Mouse (Mus musculus) kidney, embryonic 16.5 days (tissue): ENCODE measurements around the gene Rab36. TPM values are rescaled to one million over a fixed set of nuclear protein-coding genes. Genes with fewer than 3 reads are reported as not detected.
A peak's percentile ranks its signal among the peaks of the same experiment; 100 is the strongest.

Experiments
- ATAC-seq: fragments of 200-750 bp; cut with Nextera tagmentation; 2 replicates; pipeline ENCODE4 v1.8.0; 2017; ENCODE audit warnings: moderate TSS enrichment; ENCODE audit not compliant: low FRiP score, low TSS enrichment
- H3K27ac ChIP-seq: fragments of 300-500 bp; sonication (generic); 2 replicates; pipeline ENCODE4 v1.5.1; 2014; ENCODE audit warnings: low read length
- H3K27me3 ChIP-seq: fragments of 300-500 bp; sonication (generic); 2 replicates; pipeline ENCODE4 v1.6.1; 2014; ENCODE audit warnings: low read length, control low read depth, mixed read lengths; ENCODE audit not compliant: insufficient read depth
- H3K36me3 ChIP-seq: fragments of 300-500 bp; sonication (generic); 2 replicates; pipeline ENCODE4 v1.6.1; 2014; ENCODE audit warnings: low read length, control low read depth, mixed read lengths; ENCODE audit not compliant: insufficient read depth
- H3K4me1 ChIP-seq: fragments of 300-500 bp; sonication (generic); 2 replicates; pipeline ENCODE4 v1.6.1; 2014; ENCODE audit warnings: low read length, control low read depth, mixed read lengths; ENCODE audit not compliant: insufficient read depth
- H3K4me2 ChIP-seq: fragments of 300-500 bp; sonication (generic); replicated peaks from 2 replicates; pipeline ENCODE4 v1.6.1; 2014; ENCODE audit warnings: low read depth, low read length
- H3K4me3 ChIP-seq: fragments of 300-500 bp; sonication (generic); 2 replicates; pipeline ENCODE4 v1.5.1; 2014; ENCODE audit warnings: mild to moderate bottlenecking, low read length
- H3K9ac ChIP-seq: fragments of 300-500 bp; sonication (generic); replicated peaks from 2 replicates; pipeline ENCODE4 v1.6.1; 2014; ENCODE audit warnings: low read length
- H3K9me3 ChIP-seq: fragments of 300-500 bp; sonication (generic); 2 replicates; pipeline ENCODE4 v1.6.1; 2016; ENCODE audit warnings: low read length, control low read depth
- WGBS: fragments of 180-500 bp; shearing (Covaris S2); extraction: QIAGEN DNeasy Blood & Tissue Kit; methylation state at CpG from one replicate; pipeline ENCODE4 v1.1.7; 2014; 5-methylcytosine and 5-hydroxymethylcytosine counted together
- polyA plus RNA-seq: library from polyadenylated mRNA; unstranded; fragments of >200 nt; fragmentation: Nextera tagmentation; extraction: Ambion mirVana; gene quantifications from 2 replicates; pipeline ENCODE4 v1.2.1, GENCODE M21; 2015

The Rab36 gene
- polyA plus RNA-seq, 1 experiment from 2014 or later = 10.9 TPM

DNA sequence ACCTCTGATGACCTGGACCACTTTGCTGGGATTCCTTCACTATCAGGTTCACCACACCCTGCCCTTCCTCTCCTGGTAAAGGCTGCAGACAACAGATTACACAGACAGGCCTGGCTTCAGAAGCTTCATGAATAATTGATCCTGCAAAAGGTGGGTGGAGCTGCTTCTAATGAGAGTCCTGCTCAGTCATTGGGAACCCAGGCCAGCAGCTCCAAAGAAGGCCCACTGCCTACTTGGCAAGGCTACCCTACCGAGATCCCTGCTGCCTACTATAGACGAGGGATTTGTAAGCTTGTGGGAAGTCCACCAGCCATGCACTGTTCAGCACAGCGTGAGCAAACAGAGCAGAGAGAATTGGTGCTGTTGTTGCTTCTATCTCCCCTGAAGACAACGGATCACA, 19.4 kb downstream of the Rab36 start:
- ATAC-seq = no peak
- no peaks in the 10 kb centered on the region for H3K27me3 ChIP-seq
- H3K9ac ChIP-seq = no peak overlapping the region
- H3K4me3 ChIP-seq = no peak overlapping the region
- H3K4me2 ChIP-seq = no peak overlapping the region
- WGBS = 22% methylated on average over 4 of the region's 4 CpGs
- no peaks in the 10 kb centered on the region for H3K36me3 ChIP-seq
- H3K9me3 ChIP-seq = no peaks in the 10 kb centered on the region
- no peak overlapping the region for H3K27ac ChIP-seq
- peaks cover 16% of the 10 kb centered on the region for H3K4me1 ChIP-seq

DNA sequence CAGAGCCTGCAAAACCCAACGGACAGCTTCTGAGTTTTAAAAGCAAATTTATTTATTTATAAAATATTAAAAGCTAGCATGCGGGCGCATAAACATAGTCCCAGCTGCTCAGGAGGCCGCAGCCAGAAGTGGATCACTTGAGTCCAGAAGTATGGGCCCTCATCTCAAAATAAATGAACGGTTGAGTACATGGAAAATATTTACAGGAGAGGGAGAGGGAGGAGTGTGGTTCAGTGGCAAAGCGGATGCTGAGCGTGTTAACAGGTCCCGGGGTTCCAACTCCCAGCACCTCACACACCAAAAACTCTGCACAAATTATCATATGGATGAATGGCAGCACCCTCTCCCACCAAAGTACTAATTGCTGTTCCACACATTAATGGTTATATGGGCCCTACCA, 21.5 kb downstream of the Rab36 start:
- no peak overlapping the region for H3K4me2 ChIP-seq
- no peak overlapping the region for H3K4me3 ChIP-seq
- no peaks in the 10 kb centered on the region for H3K36me3 ChIP-seq
- H3K9me3 ChIP-seq = no peaks in the 10 kb centered on the region
- H3K27ac ChIP-seq = no peak overlapping the region
- no peaks in the 10 kb centered on the region for H3K27me3 ChIP-seq
- ATAC-seq = no peak
- peaks cover 37% of the 10 kb centered on the region for H3K4me1 ChIP-seq
- WGBS = 81% methylated on average over 8 of the region's 8 CpGs
- H3K9ac ChIP-seq = no peak overlapping the region

GRCm38 (mm10) chr10:75058761-75059395, 22.0 kb downstream of the Rab36 start:
- Histone ChIP-seq H3K27ac (no peak overlapping the region), H3K36me3 (no peaks in the 10 kb centered on the region), H3K9me3 (no peaks in the 10 kb centered on the region), H3K27me3 (no peaks in the 10 kb centered on the region), H3K4me3 (no peak overlapping the region), H3K4me1 (peaks cover 42% of the 10 kb centered on the region), H3K9ac (no peak overlapping the region), H3K4me2 (peak overlapping the region; percentile 92)
- ATAC-seq = no peak
- WGBS = 33% methylated on average over 9 of the region's 9 CpGs

DNA sequence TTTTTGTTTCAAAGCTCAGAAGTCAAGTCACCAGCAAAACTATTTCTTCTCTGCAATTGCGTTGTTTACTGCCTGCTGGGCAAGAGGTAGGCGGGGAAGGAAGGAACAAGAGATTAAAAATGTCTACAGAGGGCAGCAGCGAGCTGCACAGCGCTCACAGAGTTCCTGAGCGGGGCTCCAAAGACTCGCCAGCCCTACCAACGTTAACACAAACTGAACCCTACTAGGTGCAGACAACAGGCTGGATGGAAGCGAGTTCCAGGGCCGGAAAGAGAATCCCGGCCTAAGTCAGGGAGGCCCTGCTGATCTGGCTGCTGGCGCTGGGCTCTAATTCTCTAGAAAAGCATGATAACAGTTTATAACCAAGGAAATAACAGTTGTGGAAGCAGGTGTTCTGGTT, 22.5 kb downstream of the Rab36 start:
- Histone ChIP-seq H3K36me3 (no peaks in the 10 kb centered on the region), H3K27me3 (no peaks in the 10 kb centered on the region), H3K4me3 (peak overlapping the region; percentile 8; the same call in 1 of the 2 replicates), H3K4me1 (peaks cover 47% of the 10 kb centered on the region), H3K27ac (no peak overlapping the region), H3K9me3 (no peaks in the 10 kb centered on the region), H3K9ac (no peak overlapping the region), H3K4me2 (peak overlapping the region; percentile 92)
- 2% methylated on average over 11 of the region's 11 CpGs for WGBS
- ATAC-seq = peak; percentile 44; the same call in 1 of the 2 replicates

- WGBS = 1% methylated on average over 31 of the region's 73 CpGs
- H3K4me1 ChIP-seq = peaks cover 49% of the 10 kb centered on the region
- H3K4me3 ChIP-seq = peak within 1 kb of the TSS; percentile 88
- H3K9ac ChIP-seq = peak within 1 kb of the TSS; percentile 83
- no peaks in the 10 kb centered on the region for H3K36me3 ChIP-seq
- no peaks in the 10 kb centered on the region for H3K27me3 ChIP-seq
- peak; percentile 88 for ATAC-seq
- H3K27ac ChIP-seq = no peak within 1 kb of the TSS; the same call in 1 of the 2 replicates
- H3K4me2 ChIP-seq = peak within 1 kb of the TSS; percentile 92
- no peaks in the 10 kb centered on the region for H3K9me3 ChIP-seq
These were observed 23.5 kb downstream of the Rab36 start, which contains the start of gene Bcr for GRCm38 (mm10) chr10:75060217-75060842. Gene Bcr (plus strand): TSS chr10:75060592.

GRCm38 (mm10) chr10:75060843-75061235, 24.0 kb downstream of the Rab36 start:
- Histone ChIP-seq H3K27me3 (no peaks in the 10 kb centered on the region), H3K9ac (peak overlapping the region; percentile 83), H3K4me3 (peak overlapping the region; percentile 88), H3K9me3 (no peaks in the 10 kb centered on the region), H3K36me3 (0 out of 2 replicates have a peak, but pooled peaks cover 3% of the 10 kb centered on the region), H3K27ac (no peak overlapping the region), H3K4me2 (peak overlapping the region; percentile 92), H3K4me1 (peaks cover 49% of the 10 kb centered on the region)
- ATAC-seq = peak; percentile 26; the same call in 1 of the 2 replicates
- WGBS = under 1% methylated on average over 48 of the region's 48 CpGs

- H3K9me3 ChIP-seq = no peaks in the 10 kb centered on the region
- 2% methylated on average over 71 of the region's 71 CpGs for WGBS
- 0 out of 2 replicates have a peak, but pooled peaks cover 3% of the 10 kb centered on the region for H3K36me3 ChIP-seq
- ATAC-seq = no peak
- peaks cover 42% of the 10 kb centered on the region for H3K4me1 ChIP-seq
- H3K4me2 ChIP-seq = peak overlapping the region; percentile 92
- H3K9ac ChIP-seq = peak overlapping the region; percentile 83
- no peak overlapping the region for H3K27ac ChIP-seq
- peak overlapping the region; percentile 88 for H3K4me3 ChIP-seq
- H3K27me3 ChIP-seq = no peaks in the 10 kb centered on the region
These were observed 24.7 kb downstream of the Rab36 start for GRCm38 (mm10) chr10:75061341-75062188.

- Histone ChIP-seq H3K4me1 (peaks cover 42% of the 10 kb centered on the region), H3K27ac (no peak overlapping the region), H3K4me3 (peak overlapping the region; percentile 88), H3K9ac (peak overlapping the region; percentile 83), H3K9me3 (no peaks in the 10 kb centered on the region), H3K36me3 (0 out of 2 replicates have a peak, but pooled peaks cover 3% of the 10 kb centered on the region), H3K4me2 (peak overlapping the region; percentile 92), H3K27me3 (no peaks in the 10 kb centered on the region)
- ATAC-seq = no peak
- WGBS = 10% methylated on average over 6 of the region's 6 CpGs
These were observed 25.3 kb downstream of the Rab36 start for GRCm38 (mm10) chr10:75062189-75062561.

DNA sequence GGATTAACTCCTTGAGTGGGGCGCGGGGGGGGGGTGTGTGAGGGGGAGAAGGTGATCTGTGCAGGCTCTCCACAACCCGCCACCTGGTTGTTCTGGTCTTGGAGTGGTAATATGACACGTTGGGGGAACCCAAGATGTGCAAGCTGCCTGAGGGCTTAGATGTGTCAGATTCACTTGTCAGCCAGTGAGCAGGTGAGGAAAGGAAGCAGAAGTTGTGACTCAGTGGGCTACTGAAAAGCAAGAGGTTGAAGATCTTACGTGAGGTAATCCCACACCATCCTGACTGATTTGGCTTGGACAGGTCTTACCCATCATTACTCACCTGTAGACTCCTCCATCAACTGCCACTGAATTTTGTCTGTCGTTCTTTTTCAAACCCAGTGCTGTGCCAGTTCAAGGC, 25.8 kb downstream of the Rab36 start:
- Histone ChIP-seq H3K4me1 (peaks cover 42% of the 10 kb centered on the region), H3K9me3 (no peaks in the 10 kb centered on the region), H3K36me3 (0 out of 2 replicates have a peak, but pooled peaks cover 3% of the 10 kb centered on the region), H3K27ac (no peak overlapping the region), H3K4me2 (peak overlapping the region; percentile 92), H3K9ac (no peak overlapping the region), H3K27me3 (no peaks in the 10 kb centered on the region), H3K4me3 (peak overlapping the region; percentile 88)
- 31% methylated on average over 6 of the region's 6 CpGs for WGBS
- no peak for ATAC-seq
